Mouse (Mus musculus) liver, postnatal 0 days (tissue): Measurements from ENCODE around the gene Nos1.

ENCODE experiments used
- CTCF ChIP-seq: sonication (generic); IDR thresholded peaks from 2 replicates; pipeline ENCODE4 v1.5.1; 2016; ENCODE audit warnings: antibody characterized with exemption, low read depth
- EP300 ChIP-seq: IDR thresholded peaks from 2 replicates; pipeline ENCODE4 v1.6.1; 2016; ENCODE audit warnings: antibody characterized with exemption, low read depth, mild to moderate bottlenecking

DNA sequence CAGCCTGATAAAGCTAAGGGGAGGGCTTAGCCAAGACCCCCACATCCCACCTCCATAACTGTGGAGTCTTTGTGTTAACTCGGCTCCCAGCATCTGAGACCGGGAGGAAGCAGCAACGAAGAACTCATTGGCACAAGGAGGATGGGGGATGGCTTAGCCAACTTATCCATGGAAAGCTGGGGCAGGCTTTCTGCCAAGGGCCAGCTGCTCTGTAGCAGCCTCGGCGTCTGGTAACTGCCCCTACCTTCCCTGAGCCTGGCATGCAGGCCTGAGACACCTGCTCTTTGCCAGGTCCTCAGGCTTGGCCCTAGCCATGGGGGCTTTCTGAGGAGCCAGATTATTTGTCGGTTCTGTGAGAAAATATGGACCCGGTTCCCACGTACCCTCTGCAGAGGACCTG is 93.0 kb downstream of the Nos1 start:
- TF ChIP-seq CTCF (no peak), EP300 (no peak)
